Mouse (Mus musculus) frontal cortex, postnatal 14 days (tissue): ENCODE results near the gene Anln.

Experiments used
- DNase-seq, 2 experiments: peaks; one replicate each; pipeline ENCODE4 v3.0.0; 2022; ENCODE audit warnings: low spot score in 2 of 2

The Anln gene

DNA sequence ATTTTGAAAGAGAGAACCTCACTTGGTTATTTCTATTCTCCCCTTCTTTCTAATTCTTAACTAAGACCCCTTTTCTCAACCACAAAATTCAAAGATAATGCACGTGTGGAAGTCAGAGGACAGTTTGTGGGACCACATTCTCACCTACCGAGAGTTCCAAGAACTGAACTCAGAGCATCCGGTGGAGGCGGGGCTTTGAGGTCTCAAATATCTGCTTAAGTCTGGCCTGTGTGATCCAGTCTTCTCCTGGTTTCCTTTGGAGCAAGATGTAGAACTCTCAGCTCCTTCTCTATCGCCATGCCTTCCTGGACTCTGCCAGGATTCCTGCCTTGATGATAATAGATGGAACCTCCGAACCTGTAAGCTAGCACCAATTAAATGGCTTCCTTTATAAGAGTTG is 13.0 kb upstream of the Anln start:
- DNase-seq = no peak

- DNase-seq = no peak
Observed at GRCm38 (mm10) chr9:22399021-22399420, 10.0 kb upstream of the Anln start.

DNA sequence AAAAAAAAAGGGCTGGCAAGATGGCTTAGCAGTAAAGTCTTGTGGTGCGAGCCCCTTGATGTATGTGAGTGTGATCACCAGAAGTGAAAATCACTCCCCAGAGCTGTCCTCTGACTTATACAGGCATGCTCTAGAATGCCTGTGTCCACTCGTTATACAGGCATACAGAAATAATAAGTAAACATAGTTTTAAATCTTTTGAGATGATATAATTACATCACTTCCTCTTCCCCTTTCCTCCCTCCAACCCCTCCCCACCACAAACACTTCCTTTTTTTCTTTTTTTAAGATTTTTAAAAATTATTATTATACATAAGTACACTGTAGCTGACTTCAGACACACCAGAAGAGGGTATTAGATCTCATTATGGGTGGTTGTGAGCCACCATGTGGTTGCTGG is 5.7 kb upstream of the Anln start:
- no peak for DNase-seq

GRCm38 (mm10) chr9:22390390-22390789 is 1.4 kb upstream of the Anln start:
- no peak for DNase-seq

- no peak for DNase-seq
Observed at GRCm38 (mm10) chr9:22389736-22390245, 803 bp upstream of the Anln start.

DNA sequence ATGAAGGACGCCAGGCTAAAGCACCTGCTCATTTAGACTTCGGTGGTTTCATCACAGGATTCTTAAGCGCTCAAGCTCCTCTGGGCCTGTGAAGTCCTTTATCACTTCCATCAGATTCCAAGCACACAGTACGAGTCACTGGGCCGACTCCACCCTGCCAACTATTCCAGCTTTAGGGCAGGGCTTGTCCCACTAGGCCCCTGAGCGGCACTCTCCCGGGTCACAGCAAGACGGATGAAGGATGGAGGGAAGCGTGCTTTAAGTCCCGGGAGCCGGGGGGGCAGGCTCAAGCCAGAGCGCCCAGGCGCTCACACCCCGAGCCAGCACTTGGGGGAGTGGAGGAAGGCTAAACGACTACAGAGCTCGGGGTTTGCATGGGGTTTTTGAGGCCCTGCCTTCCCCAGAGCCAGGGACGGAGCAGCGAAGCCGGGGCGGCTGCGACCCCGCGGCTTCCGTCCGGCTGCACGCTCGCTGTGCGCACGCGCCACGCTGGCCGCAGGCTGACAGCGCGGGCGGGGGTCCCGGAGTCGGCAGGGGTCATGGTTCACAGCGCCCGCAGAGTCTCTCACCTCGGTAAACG is 497 bp downstream of the Anln start:
- no peak for DNase-seq

DNA sequence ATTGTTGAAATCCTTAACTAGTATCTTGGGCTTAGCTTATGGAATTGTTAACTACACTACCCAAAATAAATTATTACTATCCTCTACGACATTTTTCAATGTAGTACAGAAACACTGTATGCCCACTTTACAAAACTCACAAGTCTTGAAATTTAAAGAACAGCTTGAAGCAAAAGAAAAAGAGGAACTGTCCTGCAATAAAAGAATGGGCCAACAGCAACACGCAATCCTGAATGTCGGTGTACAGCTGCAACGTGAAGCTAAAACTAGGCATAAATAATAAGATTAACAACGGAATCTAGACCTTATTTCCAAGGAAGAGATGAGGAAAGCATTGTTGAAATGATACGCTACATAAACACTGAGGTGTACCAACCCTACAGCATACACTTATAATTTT is 1.1 kb downstream of the Anln start:
- DNase-seq = no peak

GRCm38 (mm10) chr9:22385890-22386289 is 3.1 kb downstream of the Anln start:
- DNase-seq = no peak

DNA sequence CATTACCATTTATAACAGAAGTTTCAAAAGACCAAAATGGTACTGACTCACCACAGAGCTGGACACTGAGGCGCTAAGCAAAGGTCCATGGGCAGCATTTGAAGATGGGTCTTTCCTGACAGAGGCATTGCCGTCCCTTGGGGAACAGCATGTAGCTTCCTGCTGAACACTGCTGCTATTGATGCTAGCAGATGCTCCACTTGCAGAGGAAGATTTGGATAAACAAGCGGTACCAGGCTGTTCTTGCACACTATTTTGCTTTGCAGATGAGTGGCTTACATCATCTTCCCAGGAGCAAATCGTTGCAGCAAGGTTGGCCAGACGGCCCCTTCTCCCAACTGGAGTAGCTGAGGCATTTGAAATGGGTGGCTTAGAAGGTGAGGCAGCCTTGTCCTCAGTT is 12.9 kb downstream of the Anln start:
- DNase-seq = no peak

DNA sequence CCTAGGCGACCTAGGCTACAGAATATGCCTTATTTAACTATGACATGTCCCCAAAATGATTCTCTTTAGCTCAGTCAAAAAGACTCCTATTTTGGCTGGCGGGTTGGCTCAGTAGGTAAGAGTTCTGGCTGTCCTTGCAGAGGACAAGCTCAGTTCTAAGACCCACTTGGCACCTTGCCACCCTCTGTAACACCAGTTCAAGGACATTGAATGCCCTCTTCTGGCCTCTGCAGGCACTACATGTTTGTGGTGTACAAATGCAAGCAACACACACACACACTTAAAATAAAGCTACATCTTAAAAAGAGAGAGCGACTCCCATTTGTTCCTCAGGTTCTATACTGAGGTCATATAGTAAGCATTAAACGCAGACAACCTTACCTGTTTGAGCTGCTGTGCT is 16.2 kb downstream of the Anln start:
- DNase-seq = no peak

DNA sequence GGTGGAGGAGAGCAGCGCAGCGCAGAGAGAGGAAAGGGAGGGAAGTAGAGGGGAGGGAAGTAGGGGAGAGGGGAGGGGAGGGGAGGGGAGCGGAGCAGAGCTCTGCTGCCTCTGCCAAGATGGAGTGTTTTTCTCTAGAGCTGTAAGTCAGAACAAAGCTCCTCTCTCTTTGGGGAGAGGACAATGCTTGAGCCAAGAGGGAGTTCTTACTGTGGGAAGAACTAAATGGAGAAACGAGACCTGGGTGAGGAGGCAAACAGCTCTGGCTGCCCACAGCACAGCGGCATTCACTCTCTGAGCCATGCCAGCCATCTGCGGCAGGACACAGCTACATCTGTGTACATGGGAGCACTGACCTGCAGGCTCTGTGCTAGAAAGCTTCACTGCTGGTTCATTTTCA is 21.0 kb downstream of the Anln start:
- no peak for DNase-seq

GRCm38 (mm10) chr9:22366621-22367020 is 22.4 kb downstream of the Anln start:
- DNase-seq = no peak

DNA sequence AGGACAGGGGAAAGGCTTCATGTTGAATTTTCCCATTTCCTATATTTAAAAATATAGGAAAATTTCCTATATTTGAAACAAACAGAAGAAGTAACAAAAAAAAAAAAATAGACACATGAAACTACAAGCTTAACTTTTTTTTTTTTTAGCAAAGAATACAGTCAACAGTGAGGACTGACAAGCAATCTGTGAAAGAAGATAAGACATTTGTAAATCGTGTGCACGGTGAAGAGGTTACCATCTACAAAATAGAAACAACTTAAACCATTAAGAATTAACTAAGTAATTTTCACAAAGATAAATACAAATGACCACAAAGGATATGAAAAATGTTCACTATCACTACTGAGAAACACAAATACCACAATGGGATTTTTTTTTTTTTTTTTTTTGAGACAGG is 22.8 kb downstream of the Anln start:
- no peak for DNase-seq

GRCm38 (mm10) chr9:22360916-22361315 is 28.1 kb downstream of the Anln start:
- DNase-seq = no peak

GRCm38 (mm10) chr9:22355919-22356318 is 33.1 kb downstream of the Anln start:
- no peak for DNase-seq

DNA sequence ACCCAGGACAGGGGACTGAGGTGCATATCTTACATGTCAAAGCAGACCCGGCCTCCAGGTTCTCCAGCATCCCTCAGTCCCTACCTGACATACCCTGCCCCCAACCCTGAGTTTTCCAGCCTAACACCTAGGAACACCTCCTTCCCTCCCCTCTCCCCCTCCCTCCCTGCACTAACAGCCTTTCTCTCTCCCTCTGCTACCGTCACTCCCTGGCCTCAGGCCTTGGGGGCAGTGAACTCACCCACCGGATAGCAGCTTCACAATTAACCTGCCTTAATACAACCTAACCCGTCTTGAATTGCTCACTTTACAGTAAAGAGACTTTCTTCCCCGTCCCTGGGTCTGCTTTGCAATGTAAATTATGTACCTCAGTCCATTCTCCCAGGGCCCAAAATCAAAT is 35.1 kb downstream of the Anln start:
- no peak for DNase-seq

- no peak for DNase-seq
Observed at GRCm38 (mm10) chr9:22353465-22353864, 35.5 kb downstream of the Anln start.

DNA sequence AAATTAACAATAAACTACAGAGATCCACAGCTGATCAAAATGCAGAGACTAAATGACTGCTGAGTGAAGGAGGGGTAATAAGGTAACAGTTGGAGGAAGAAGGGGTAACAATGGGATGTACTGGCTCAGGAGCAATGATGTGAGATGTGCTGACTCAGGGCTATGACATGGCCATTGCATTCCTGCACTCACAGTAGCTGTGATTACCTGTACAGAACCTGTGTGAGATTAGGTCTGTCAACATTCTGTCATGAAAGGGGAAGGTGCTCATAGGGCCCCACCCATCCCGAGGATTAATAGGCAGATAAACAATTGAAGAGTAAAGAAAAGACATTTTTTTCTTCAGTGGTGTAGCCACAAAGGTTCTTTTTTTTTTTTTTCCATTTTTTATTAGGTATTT is 48.7 kb downstream of the Anln start:
- DNase-seq = no peak

DNA sequence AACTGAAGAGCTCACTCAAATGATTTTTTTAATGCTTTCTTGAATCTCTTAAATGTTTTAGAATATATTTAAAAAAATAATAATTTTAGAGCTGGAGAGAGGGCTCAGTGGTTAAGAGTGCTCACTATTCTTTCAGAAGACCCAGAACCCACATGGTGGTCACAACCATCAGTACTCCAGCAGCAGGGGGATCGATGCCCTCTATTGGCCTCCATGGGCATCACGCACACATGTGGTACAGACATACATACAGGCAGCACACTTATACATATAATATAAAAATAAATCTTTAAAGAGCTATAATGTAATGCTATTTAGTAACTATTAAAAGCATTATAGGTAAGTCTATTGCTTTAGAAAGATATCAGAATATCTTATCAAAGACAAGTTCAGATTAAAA is 51.8 kb downstream of the Anln start:
- DNase-seq = no peak

DNA sequence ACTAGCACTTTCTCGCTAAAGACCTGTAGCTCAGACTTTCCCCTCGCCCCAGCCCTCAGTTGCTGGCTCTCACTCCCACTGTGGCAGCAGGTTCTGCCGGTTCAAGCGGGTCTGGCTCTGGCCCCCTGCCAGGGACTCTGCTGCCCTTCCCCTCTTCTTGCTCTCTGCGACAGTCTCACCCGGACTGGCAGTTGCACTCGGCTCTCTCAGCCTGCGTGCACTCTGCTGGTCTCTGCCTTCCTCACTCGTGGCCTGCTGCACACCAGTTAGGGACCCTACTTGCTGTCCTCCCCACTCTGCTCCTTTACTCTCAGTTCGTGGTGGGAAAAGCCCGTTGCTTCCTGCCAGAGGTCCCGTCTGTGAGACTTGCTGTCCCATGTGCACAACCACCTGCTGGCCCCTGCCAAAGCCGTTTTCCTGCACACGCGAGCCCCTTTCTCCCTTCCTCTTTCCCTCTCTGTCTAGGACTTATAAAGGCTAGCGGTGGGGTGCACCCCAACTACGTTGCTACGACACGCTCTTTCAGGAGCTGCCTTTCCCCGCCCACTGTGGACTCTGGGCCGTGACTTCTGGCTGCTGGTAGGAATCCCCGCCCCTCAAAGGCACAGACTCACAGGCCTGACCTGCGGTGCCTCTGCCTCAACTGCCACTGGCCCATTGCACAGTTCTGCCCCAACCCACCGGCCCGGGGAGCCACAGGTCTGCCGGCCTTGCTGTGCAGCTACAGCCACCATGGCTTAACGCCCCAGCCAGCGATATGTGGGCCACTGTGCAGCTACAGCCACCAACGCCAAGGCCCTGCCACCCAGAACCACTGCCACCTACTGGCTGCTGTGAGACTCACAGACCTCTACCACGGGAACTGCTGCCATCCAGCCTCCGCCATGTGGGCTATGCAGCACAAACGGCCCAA is 61.3 kb downstream of the Anln start:
- DNase-seq = peak; percentile 61 to 71

GRCm38 (mm10) chr9:22327099-22327474 is 61.9 kb downstream of the Anln start:
- DNase-seq = no peak

GRCm38 (mm10) chr9:22324579-22324978 is 64.4 kb downstream of the Anln start:
- DNase-seq = no peak
